Mouse (Mus musculus) urinary bladder, postnatal 25 days (tissue): ENCODE data around the gene Maml3.
A peak's percentile ranks its signal among the peaks of the same experiment; 100 is the strongest.

Experiments used
- DNase-seq: peaks from one replicate; pipeline ENCODE4 v3.0.0; 2022; ENCODE audit warnings: low spot score

Maml3 gene

GRCm38 (mm10) chr3:51869980-51870379 is 234.9 kb downstream of the Maml3 start:
- DNase-seq = no peak

- DNase-seq = no peak
These were observed 236.0 kb downstream of the Maml3 start for GRCm38 (mm10) chr3:51868857-51869256.

DNA sequence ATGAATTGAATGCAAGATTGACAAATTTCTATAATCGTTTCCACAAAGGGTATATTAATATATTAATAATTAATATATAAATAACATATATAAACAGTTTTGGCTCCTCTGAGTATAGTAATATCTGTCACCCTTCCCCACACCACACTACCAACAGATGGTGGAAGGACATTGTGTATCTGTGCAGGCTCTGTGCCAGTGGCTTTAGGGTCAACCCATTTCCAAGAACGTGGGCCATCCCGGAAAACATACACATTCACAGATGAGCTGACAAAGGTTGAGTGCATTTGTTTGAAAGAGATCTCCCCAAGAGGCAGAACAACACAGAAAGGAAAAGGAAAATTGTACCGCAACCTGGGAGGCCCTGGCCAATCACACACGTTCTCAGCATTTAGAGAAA is 238.4 kb downstream of the Maml3 start:
- no peak for DNase-seq

DNA sequence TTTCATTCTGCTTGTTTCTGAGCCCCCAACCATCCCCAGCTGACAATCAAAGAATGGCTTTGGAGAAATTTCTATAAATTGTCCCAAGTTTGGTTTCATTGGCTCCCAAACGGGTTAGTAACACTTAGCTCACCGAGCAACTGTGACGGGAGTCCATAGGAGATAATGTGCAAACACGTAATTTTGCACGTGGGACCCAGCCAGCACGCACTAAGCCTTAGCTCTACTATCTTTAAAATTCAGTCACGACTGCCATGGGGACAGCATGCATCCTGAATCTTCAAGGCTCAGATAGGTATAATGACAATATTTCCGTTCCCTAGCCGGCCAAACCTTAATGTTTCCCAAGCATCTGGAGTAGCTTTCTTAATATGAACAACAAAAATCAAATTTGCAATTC is 243.2 kb downstream of the Maml3 start:
- no peak for DNase-seq

GRCm38 (mm10) chr3:51860458-51860857 is 244.4 kb downstream of the Maml3 start:
- DNase-seq = no peak

DNA sequence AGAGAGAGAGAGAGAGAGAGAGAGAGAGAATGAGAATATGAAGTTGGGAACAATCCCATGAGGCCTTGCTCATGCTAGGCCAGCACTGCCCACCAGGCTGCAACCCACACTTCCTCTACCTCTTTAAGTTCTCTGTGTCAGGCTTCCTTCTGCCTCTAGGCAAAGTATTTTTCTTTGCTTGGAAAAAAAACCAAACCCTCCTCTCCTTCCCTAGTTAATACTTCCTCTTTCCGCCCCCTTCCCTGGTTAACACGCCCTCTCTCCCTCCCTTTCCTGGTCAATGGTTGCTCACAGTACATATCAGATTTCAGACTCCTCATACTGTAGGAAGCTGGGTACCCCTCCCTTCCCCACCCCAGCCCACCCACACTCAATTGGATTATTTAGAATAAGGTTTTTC is 245.7 kb downstream of the Maml3 start:
- DNase-seq = no peak

DNA sequence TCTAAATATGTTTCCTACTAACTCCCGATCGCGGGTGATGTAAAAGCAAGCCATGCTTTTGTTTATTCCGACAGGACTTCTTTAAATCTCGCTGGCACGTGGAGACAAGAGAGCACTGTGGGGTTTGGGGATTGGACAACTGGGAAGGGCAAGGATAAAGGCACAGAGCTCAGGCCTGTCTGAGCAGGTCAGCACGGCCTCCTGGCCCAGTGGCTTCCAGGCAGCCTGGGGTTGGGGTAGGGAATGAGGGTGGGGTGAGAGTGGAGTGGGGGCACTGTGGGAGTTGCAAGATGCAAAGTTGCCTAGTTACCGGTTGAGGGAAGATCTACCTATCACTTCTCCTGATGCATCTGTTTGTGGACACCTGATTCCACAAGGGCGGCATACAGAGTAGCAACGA is 250.7 kb downstream of the Maml3 start:
- no peak for DNase-seq

DNA sequence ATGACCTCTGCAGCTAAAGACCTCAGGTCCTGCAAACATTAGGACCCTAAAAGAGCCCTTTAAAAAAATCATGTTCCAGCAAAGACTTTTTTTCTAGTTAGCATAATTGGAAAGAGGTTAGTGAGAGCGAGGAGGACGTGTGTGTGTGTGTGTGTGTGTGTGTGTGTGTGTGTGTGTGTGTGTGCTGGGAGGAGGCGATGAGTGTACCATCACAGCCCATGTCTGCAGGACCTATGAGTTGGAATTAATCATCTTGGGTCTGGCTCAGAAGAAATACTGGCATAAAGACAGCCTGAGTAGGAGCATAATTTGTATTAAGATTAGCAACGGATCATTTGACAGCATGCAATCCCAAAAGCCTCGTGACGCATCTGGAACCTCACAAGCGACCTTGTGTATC is 251.3 kb downstream of the Maml3 start:
- DNase-seq = no peak

DNA sequence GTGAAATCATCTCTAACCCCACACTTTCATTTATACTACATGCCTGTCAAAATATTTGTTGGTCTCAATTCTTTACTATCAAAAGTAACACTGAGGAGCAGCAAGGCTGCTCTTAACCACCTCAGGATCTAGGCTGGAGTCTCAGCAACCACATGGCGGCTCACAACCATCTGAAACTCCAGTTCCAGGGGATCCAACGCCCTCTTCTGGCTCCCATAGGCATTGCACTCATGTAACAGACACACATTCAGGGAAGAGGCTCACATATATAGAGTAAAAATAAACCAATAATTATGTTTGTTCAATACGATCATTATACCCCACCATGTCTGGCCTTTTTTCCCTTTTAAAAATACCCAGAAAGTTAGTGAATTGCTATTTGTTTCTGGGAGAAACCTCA is 252.2 kb downstream of the Maml3 start:
- DNase-seq = no peak

GRCm38 (mm10) chr3:51851596-51851995 is 253.3 kb downstream of the Maml3 start:
- DNase-seq = no peak

DNA sequence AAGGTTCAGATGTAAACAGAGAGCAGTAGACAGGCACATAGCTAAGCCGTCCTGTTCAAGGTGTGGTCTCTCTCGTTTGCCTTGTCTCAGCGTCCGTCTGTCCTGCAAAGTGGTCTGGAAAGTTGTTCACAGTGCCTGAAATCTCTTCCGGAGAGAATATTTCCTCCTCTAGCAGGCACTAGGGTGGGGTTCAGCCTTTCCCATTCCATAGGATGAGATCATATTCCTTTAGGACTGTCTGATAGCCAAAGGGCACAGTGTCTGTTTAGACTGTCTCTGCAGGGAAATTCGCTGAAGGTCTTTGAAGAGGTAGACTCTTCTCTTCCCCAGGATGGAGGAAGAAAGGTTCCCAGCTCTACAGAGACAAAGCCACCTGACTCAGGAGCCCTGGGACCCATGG is 255.4 kb downstream of the Maml3 start:
- no peak for DNase-seq

DNA sequence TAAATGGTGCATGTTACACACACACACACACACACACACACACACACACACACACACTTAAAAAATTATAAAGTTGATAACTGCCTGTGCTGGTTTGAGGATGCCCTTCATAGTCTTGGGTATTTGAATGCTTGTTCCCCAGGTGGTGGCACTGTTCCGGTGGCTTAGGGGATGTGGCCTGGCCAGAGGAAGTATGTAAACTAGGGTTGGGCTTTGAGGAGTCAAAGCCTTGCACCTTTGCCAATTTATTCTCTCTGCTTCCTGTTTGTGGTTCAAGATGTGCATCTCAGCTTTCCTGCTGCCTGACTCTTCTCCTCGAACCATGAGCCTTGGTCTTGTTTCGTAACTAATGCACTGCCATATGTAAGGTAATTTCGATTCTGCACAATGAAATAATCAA is 257.6 kb downstream of the Maml3 start:
- DNase-seq = no peak

GRCm38 (mm10) chr3:51844255-51844654 is 260.6 kb downstream of the Maml3 start:
- DNase-seq = no peak

DNA sequence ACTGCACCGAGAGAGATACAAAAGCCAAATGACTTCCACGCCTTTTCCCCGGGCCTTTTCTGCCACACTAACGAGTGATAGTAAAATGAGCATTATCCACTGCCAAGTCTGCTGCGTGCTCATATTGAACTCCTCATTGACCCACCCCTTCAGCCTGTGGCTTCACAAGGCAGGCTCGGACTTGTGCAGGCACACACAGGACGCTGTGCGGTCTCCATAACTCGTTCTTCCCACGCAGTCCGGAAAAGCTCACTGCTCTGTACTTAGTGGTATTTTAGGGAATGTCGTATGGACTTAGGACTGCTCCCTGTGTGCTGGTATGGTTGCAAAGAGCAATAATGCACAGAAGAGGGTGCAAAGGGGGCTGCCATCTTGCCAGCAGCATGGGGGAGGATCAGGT is 262.7 kb downstream of the Maml3 start:
- DNase-seq = peak; percentile 33

DNA sequence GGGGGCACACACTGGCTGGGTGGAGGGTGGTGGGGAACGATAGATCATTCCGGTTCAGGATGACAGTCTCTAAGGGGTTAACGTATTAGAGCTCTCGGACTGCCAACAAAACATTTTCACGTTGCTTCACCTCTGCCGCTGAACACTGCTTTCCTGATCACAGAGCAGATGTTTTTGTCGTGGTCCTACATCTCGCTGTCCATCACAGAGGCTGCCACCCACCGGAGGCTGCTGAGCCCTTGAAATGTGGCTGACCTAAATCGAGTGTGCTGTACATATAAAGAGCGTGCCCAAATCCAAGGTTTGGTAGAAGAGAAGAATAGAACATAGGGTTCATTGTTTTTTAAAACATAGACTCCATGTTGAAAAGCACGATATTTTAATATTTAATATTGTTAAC is 263.3 kb downstream of the Maml3 start:
- DNase-seq = no peak

DNA sequence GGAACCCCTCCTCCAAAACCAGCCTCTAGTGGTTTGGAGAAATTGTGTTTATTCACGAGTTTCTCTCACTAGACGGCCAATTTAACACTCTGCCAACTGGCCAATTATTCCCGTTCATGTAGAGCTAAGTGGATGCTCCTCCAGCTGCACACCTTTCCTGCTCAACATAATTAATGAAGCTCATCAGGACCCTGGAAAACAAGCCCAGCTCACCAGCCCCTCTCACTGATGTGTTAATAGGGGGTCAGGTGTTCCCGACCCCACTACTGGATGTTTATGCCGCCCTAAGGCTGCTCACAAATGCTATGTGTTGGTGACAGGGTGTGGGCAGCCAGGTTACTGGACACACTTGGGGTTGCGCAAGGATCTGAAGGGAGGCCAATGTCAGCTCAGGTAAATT is 263.7 kb downstream of the Maml3 start:
- no peak for DNase-seq

- DNase-seq = no peak
These were observed 264.6 kb downstream of the Maml3 start for GRCm38 (mm10) chr3:51840095-51840805.

GRCm38 (mm10) chr3:51839353-51839715 is 265.5 kb downstream of the Maml3 start:
- DNase-seq = no peak

- no peak for DNase-seq
These were observed 266.1 kb downstream of the Maml3 start for GRCm38 (mm10) chr3:51838696-51839352.

DNA sequence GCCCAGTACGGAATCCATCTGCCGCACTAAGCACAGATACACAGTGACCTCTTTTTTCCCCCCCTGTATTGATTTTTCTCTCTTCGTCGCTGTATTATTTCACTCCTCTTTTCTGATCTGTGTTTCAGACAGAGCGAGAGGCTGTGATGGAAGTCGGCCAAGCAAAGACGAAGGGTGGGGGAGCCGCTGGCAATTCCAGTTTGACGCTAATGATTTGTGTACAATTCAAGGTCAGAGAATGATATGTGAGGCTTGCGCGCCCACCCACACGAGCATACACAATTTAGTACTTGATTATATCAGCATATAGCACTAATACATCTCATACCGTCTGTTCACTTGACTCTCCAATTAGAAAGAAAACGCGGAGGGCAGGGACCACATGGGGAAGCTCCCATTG is 271.9 kb downstream of the Maml3 start:
- DNase-seq = no peak

DNA sequence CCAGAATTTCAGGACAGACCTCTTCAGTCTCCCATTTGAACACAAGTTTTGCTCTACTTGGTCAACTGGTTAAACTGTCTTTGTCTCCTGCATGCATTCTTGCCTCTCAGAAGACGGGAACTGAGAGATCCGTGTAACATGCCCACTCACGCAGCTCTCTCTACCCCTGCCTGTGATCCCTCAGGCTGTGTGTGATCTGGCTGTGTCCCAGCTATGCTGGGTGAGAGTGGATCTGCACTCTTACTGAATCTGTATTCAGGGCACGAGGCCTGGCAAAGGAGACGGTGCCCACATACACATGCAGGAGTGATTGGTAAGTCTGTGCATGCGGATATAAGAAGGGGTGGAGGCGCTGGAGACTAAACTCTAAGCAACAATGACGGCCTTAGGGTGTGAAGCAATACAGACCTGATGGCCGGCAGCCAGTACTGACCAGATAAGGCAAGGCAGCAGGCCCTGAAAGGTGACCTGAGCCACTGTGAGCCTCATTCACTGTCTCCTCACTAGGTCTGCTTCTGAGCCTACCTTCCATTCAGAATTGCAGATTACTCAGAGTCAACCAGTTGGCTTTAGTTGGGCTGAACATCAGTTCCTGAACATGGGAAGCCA is 274.0 kb downstream of the Maml3 start:
- no peak for DNase-seq

- DNase-seq = peak; percentile 25
These were observed 279.3 kb downstream of the Maml3 start for GRCm38 (mm10) chr3:51825530-51825929.

- DNase-seq = peak; percentile 12
These were observed 280.4 kb downstream of the Maml3 start for GRCm38 (mm10) chr3:51824506-51824905.

GRCm38 (mm10) chr3:51821551-51821950 is 283.3 kb downstream of the Maml3 start:
- DNase-seq = no peak
